In the genomic region with DNA sequence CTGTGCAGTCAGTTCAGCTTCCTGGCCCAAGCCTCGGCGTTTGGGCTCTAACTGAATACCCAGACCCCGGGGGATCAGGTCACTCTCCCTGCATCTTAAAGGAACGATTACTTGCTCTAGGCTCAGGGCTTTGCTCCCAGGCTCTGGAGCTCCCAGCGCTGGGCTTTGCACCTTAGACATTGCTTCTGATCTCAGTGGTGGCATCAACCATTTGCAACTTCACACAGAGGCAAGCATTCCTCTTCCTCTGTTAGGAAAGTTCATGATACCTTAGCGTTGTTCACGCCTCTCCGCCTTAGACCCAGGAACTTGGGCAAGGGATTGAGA, we compare ENCODE assay signal across 8 mouse cellular contexts. TPM values are rescaled to one million over a fixed set of nuclear protein-coding genes. Genes with fewer than 3 reads are reported as not detected.
A peak's percentile ranks its signal among the peaks of the same experiment; 100 is the strongest.
DNase-seq lines count a peak whose midpoint lies in the region; ATAC-seq and TF ChIP-seq lines count a peak whose summit lies in the region.
"Had no signal": no experiment of that assay in that cellular context is flagged by ENCODE, and none has a peak within 500 bp of the region (broad histone marks: within the 10 kb centered on the region; RNA-seq: fewer than 3 reads in every experiment).

No protein-coding gene starts in this region.

- 9% methylated on average over 8 of the region's 8 CpGs for WGBS in lung, embryonic 14.5 days
- 13% methylated on average over 8 of the region's 8 CpGs for WGBS in forebrain, embryonic 15.5 days
- WGBS in limb, embryonic 14.5 days = 6% methylated on average over 8 of the region's 8 CpGs
- 20% methylated on average over 8 of the region's 8 CpGs for WGBS in stomach, postnatal 0 days

- peak overlapping the region; percentile 60; the same call in 1 of the 2 replicates for H3K4me2 ChIP-seq in lung, embryonic 14.5 days
- peak overlapping the region; percentile 58 for H3K4me2 ChIP-seq in forebrain, embryonic 15.5 days (replicated peaks)
- peak overlapping the region; percentile 85 for H3K4me2 ChIP-seq in limb, embryonic 14.5 days (replicated peaks; ENCODE audit: low read depth, low read length, severe bottlenecking)
- peak overlapping the region; percentile 69; the same call in 1 of the 2 replicates for H3K4me2 ChIP-seq in stomach, postnatal 0 days (replicated peaks; ENCODE audit: low read depth)

- H3K9me3 ChIP-seq in lung, embryonic 14.5 days (ENCODE audit: low read depth, low read length) = no peaks in the 10 kb centered on the region
- H3K9me3 ChIP-seq in forebrain, embryonic 15.5 days = no peaks in the 10 kb centered on the region
- H3K9me3 ChIP-seq in limb, embryonic 14.5 days (ENCODE audit: control insufficient read depth, low read length) = no peaks in the 10 kb centered on the region
- H3K9me3 ChIP-seq in stomach, postnatal 0 days (ENCODE audit: control insufficient read depth, low read length) = no peaks in the 10 kb centered on the region

- H3K4me3 ChIP-seq in lung, embryonic 14.5 days (ENCODE audit: low read depth, low read length) = no peak overlapping the region
- H3K4me3 ChIP-seq in forebrain, embryonic 15.5 days = peak overlapping the region; percentile 34; the same call in 1 of the 2 replicates
- peak overlapping the region; percentile 41; the same call in 1 of the 2 replicates for H3K4me3 ChIP-seq in limb, embryonic 14.5 days (replicated peaks; ENCODE audit: low read length)
- no peak overlapping the region for H3K4me3 ChIP-seq in stomach, postnatal 0 days (ENCODE audit: low read depth, low read length)

- TF ChIP-seq EP300 in stomach, postnatal 0 days (optimal IDR thresholded peaks at IDR 0.05) = no peak

- no peaks in the 10 kb centered on the region for H3K4me1 ChIP-seq in lung, embryonic 14.5 days (ENCODE audit: insufficient read depth)
- peaks cover 13% of the 10 kb centered on the region for H3K4me1 ChIP-seq in forebrain, embryonic 15.5 days
- H3K4me1 ChIP-seq in limb, embryonic 14.5 days (ENCODE audit: control insufficient read depth, insufficient read depth, low read length) = peaks cover 7% of the 10 kb centered on the region; the same call in 1 of the 2 replicates
- peaks cover 4% of the 10 kb centered on the region for H3K4me1 ChIP-seq in stomach, postnatal 0 days (replicated peaks; ENCODE audit: control insufficient read depth, insufficient read depth)

- no peak for ATAC-seq in lung, embryonic 14.5 days (ENCODE audit: insufficient read depth)
- no peak for ATAC-seq in forebrain, embryonic 15.5 days (replicated peaks)
- ATAC-seq in limb, embryonic 14.5 days (ENCODE audit: low FRiP score, low read depth) = no peak
- no peak for ATAC-seq in stomach, postnatal 0 days (ENCODE audit: low FRiP score, low TSS enrichment)
- ATAC-seq: Patski had no signal

- H3K27ac ChIP-seq in lung, embryonic 14.5 days (ENCODE audit: low read depth) = no peak overlapping the region
- H3K27ac ChIP-seq in forebrain, embryonic 15.5 days (replicated peaks) = no peak overlapping the region
- no peak overlapping the region for H3K27ac ChIP-seq in limb, embryonic 14.5 days (replicated peaks; ENCODE audit: low read depth, low read length)
- no peak overlapping the region for H3K27ac ChIP-seq in stomach, postnatal 0 days (replicated peaks)

- TF ChIP-seq POLR2A in limb, embryonic 14.5 days (IDR thresholded peaks at IDR 0.05; ENCODE audit: borderline replicate concordance, extremely low read depth, insufficient read depth, insufficient read length) = no peak

- H3K36me3 ChIP-seq in lung, embryonic 14.5 days (ENCODE audit: insufficient read depth) = no peaks in the 10 kb centered on the region
- H3K36me3 ChIP-seq in forebrain, embryonic 15.5 days = no peaks in the 10 kb centered on the region
- no peaks in the 10 kb centered on the region for H3K36me3 ChIP-seq in limb, embryonic 14.5 days (ENCODE audit: control insufficient read depth, insufficient read depth, low read length)
- no peaks in the 10 kb centered on the region for H3K36me3 ChIP-seq in stomach, postnatal 0 days (ENCODE audit: control insufficient read depth, insufficient read depth, low read length)

- H3K27me3 ChIP-seq in lung, embryonic 14.5 days (ENCODE audit: insufficient read depth, low read length) = peaks cover 31% of the 10 kb centered on the region
- H3K27me3 ChIP-seq in forebrain, embryonic 15.5 days = peaks cover 7% of the 10 kb centered on the region; the same call in 1 of the 2 replicates
- H3K27me3 ChIP-seq in limb, embryonic 14.5 days (ENCODE audit: control insufficient read depth, insufficient read depth, low read length) = peaks cover 32% of the 10 kb centered on the region
- H3K27me3 ChIP-seq in stomach, postnatal 0 days (ENCODE audit: control insufficient read depth, insufficient read depth, low read length) = no peaks in the 10 kb centered on the region; the same call in 1 of the 2 replicates

- no peak for DNase-seq in lung, embryonic 14.5 days
- DNase-seq in lung, postnatal 4 days = no peak
- DNase-seq in limb, embryonic 14.5 days (ENCODE audit: low spot score) = no peak
- no peak for DNase-seq in stomach, postnatal 0 days (ENCODE audit: low spot score)
- no peak for DNase-seq in natural killer cell, adult 2 months (ENCODE audit: low spot score in 2 of 2)
- no peak for DNase-seq in kidney, adult 9 months

- no peak for TF ChIP-seq CTCF in lung, embryonic 14.5 days (IDR thresholded peaks at IDR 0.05; ENCODE audit: low read depth)
- no peak for TF ChIP-seq CTCF in stomach, postnatal 0 days (IDR thresholded peaks at IDR 0.05; ENCODE audit: low read depth)

- H3K9ac ChIP-seq in lung, embryonic 14.5 days = no peak overlapping the region
- H3K9ac ChIP-seq in forebrain, embryonic 15.5 days (replicated peaks) = no peak overlapping the region
- peak overlapping the region; percentile 36; the same call in 1 of the 2 replicates for H3K9ac ChIP-seq in limb, embryonic 14.5 days (ENCODE audit: low read depth, low read length, severe bottlenecking)
- no peak overlapping the region for H3K9ac ChIP-seq in stomach, postnatal 0 days (ENCODE audit: low read length)

RNA-seq across cellular contexts. Expression of gene Nt5c1a, which starts 0.8 kb away (rescaled TPM):
- polyA plus RNA-seq in lung, embryonic 14.5 days (2014; fragmentation: Nextera tagmentation; extraction: Ambion mirVana) = 0.20 TPM in 1 of 2 replicates, not detected in the other
- polyA plus RNA-seq in forebrain, embryonic 15.5 days (2015; fragmentation: Nextera tagmentation; extraction: Ambion mirVana) = 0.15 TPM in 1 of 2 replicates, not detected in the other
- polyA plus RNA-seq in limb, embryonic 14.5 days (2012; rRNA removed) = 0.05 TPM in 1 of 2 replicates, not detected in the other
- polyA plus RNA-seq in limb, embryonic 14.5 days (2014; fragmentation: Nextera tagmentation; extraction: Ambion mirVana) = not detected in 2 replicates
- polyA plus RNA-seq in stomach, postnatal 0 days (2015; fragmentation: Nextera tagmentation; extraction: Ambion mirVana) = not detected in 2 replicates
- polyA plus RNA-seq: Patski had no signal

RNA-seq across cellular contexts. Expression of gene Hpcal4, which starts 19.0 kb away (rescaled TPM):
- 0.23 and 0.37 TPM in 2 replicates for polyA plus RNA-seq in lung, embryonic 14.5 days (2014; fragmentation: Nextera tagmentation; extraction: Ambion mirVana)
- polyA plus RNA-seq in forebrain, embryonic 15.5 days (2015; fragmentation: Nextera tagmentation; extraction: Ambion mirVana) = 25.3 and 28.3 TPM in 2 replicates
- polyA plus RNA-seq in limb, embryonic 14.5 days (2012; rRNA removed) = 0.12 and 0.34 TPM in 2 replicates
- 0.26 and 1.1 TPM in 2 replicates for polyA plus RNA-seq in limb, embryonic 14.5 days (2014; fragmentation: Nextera tagmentation; extraction: Ambion mirVana)
- polyA plus RNA-seq in stomach, postnatal 0 days (2015; fragmentation: Nextera tagmentation; extraction: Ambion mirVana) = 1.8 and 3.0 TPM in 2 replicates
- polyA plus RNA-seq: Patski had no signal

RNA-seq across cellular contexts. Expression of gene Heyl, which starts 31.3 kb away (rescaled TPM):
- 34.9 and 36.9 TPM in 2 replicates for polyA plus RNA-seq in lung, embryonic 14.5 days (2014; fragmentation: Nextera tagmentation; extraction: Ambion mirVana)
- polyA plus RNA-seq in forebrain, embryonic 15.5 days (2015; fragmentation: Nextera tagmentation; extraction: Ambion mirVana) = 4.3 TPM in 2 replicates
- polyA plus RNA-seq in limb, embryonic 14.5 days (2012; rRNA removed) = 8.9 and 11.1 TPM in 2 replicates
- 9.6 and 13.2 TPM in 2 replicates for polyA plus RNA-seq in limb, embryonic 14.5 days (2014; fragmentation: Nextera tagmentation; extraction: Ambion mirVana)
- polyA plus RNA-seq in stomach, postnatal 0 days (2015; fragmentation: Nextera tagmentation; extraction: Ambion mirVana) = 4.9 and 6.0 TPM in 2 replicates
- polyA plus RNA-seq: Patski had no signal

Comparison
In these comparisons a context has a peak if more than half of its experiments do, and no peak if none do; other contexts are left out.
1. H3K4me3 ChIP-seq: peak in forebrain, embryonic 15.5 days (single experiment) and limb, embryonic 14.5 days (single experiment); none in lung, embryonic 14.5 days (single experiment) and stomach, postnatal 0 days (single experiment).
2. Peak in every context shown above with its lines, with median percentiles within 50 percentile points of each other: H3K4me2 ChIP-seq.